ENCODE assay signal across 8 mouse cellular contexts in genomic region chr2:105397446-105398211, GRCm38 (mm10). TPM values are rescaled to one million over a fixed set of nuclear protein-coding genes. Genes with fewer than 3 reads are reported as not detected.
DNase-seq lines count a peak whose midpoint lies in the region; ATAC-seq lines count a peak whose summit lies in the region.

No protein-coding gene starts in this region.

- no peak for DNase-seq in heart, embryonic 10.5 days (ENCODE audit: low spot score)
- DNase-seq in heart, postnatal 4 days, result no peak
- peak; percentile 14 for DNase-seq in Muller cell, postnatal 12 days (ENCODE audit: inconsistent ontology term)
- no peak for DNase-seq in hindbrain, embryonic 10.5 days (ENCODE audit: low spot score)
- no peak for DNase-seq in thymus, postnatal 10 days (ENCODE audit: low spot score in 2 of 2)
- DNase-seq in kidney, postnatal 14 days, result no peak

- H3K9ac ChIP-seq in midbrain, embryonic 12.5 days (replicated peaks), result 0 out of 2 replicates have a peak overlapping the region, but pooled peaks have one; percentile 75

- H3K27ac ChIP-seq in heart, embryonic 10.5 days, result peak overlapping the region; percentile 99
- peak overlapping the region; percentile 97 for H3K27ac ChIP-seq in hindbrain, embryonic 10.5 days
- H3K27ac ChIP-seq in midbrain, embryonic 12.5 days (replicated peaks), result no peak overlapping the region

- peaks cover 3% of the 10 kb centered on the region; the same call in 1 of the 2 replicates for H3K27me3 ChIP-seq in heart, embryonic 10.5 days (ENCODE audit: insufficient read depth, poor library complexity, severe bottlenecking)
- peaks cover 17% of the 10 kb centered on the region for H3K27me3 ChIP-seq in hindbrain, embryonic 10.5 days (ENCODE audit: insufficient read depth, poor library complexity, severe bottlenecking)
- peaks cover 42% of the 10 kb centered on the region for H3K27me3 ChIP-seq in midbrain, embryonic 12.5 days

- no peak for ATAC-seq in midbrain, embryonic 12.5 days (ENCODE audit: low FRiP score, low read depth)
- no peak for ATAC-seq in frontal cortex, adult (ENCODE audit: low TSS enrichment)

- no peaks in the 10 kb centered on the region for H3K9me3 ChIP-seq in heart, embryonic 10.5 days
- no peaks in the 10 kb centered on the region for H3K9me3 ChIP-seq in hindbrain, embryonic 10.5 days
- no peaks in the 10 kb centered on the region for H3K9me3 ChIP-seq in midbrain, embryonic 12.5 days

- peak overlapping the region; percentile 92 for H3K4me3 ChIP-seq in heart, embryonic 10.5 days
- peak overlapping the region; percentile 84 for H3K4me3 ChIP-seq in hindbrain, embryonic 10.5 days
- peak overlapping the region; percentile 75 for H3K4me3 ChIP-seq in midbrain, embryonic 12.5 days

- peak overlapping the region; percentile 96 for H3K4me2 ChIP-seq in midbrain, embryonic 12.5 days (replicated peaks)

- peaks cover 30% of the 10 kb centered on the region for H3K4me1 ChIP-seq in heart, embryonic 10.5 days
- peaks cover 36% of the 10 kb centered on the region for H3K4me1 ChIP-seq in hindbrain, embryonic 10.5 days (replicated peaks)
- peaks cover 21% of the 10 kb centered on the region for H3K4me1 ChIP-seq in midbrain, embryonic 12.5 days

- 39% methylated on average over 5 of the region's 5 CpGs for WGBS in heart, embryonic 10.5 days
- 32% methylated on average over 5 of the region's 5 CpGs for WGBS in hindbrain, embryonic 10.5 days
- WGBS in midbrain, embryonic 12.5 days, result 23% methylated on average over 5 of the region's 5 CpGs

- H3K36me3 ChIP-seq in heart, embryonic 10.5 days, result peaks cover 27% of the 10 kb centered on the region
- H3K36me3 ChIP-seq in hindbrain, embryonic 10.5 days, result peaks cover 31% of the 10 kb centered on the region
- H3K36me3 ChIP-seq in midbrain, embryonic 12.5 days, result no peaks in the 10 kb centered on the region

RNA-seq across cellular contexts. Expression of gene Rcn1, which starts 1.5 kb away (rescaled TPM):
- polyA plus RNA-seq in heart, embryonic 10.5 days (2016; fragmentation: Nextera tagmentation; extraction: Ambion mirVana), result 154 and 166 TPM in 2 replicates
- total RNA-seq in heart, postnatal 4 days (2021), result 10 to 100 TPM; 57.3 to 61.7 TPM
- 100 and 111 TPM in 2 replicates for polyA plus RNA-seq in hindbrain, embryonic 10.5 days (2016; fragmentation: Nextera tagmentation; extraction: Ambion mirVana)
- polyA plus RNA-seq in midbrain, embryonic 12.5 days (2016; fragmentation: Nextera tagmentation; extraction: Ambion mirVana), result 89.9 and 95.7 TPM in 2 replicates
